25 mouse cellular contexts compared by ENCODE assay signal in the genomic region with DNA sequence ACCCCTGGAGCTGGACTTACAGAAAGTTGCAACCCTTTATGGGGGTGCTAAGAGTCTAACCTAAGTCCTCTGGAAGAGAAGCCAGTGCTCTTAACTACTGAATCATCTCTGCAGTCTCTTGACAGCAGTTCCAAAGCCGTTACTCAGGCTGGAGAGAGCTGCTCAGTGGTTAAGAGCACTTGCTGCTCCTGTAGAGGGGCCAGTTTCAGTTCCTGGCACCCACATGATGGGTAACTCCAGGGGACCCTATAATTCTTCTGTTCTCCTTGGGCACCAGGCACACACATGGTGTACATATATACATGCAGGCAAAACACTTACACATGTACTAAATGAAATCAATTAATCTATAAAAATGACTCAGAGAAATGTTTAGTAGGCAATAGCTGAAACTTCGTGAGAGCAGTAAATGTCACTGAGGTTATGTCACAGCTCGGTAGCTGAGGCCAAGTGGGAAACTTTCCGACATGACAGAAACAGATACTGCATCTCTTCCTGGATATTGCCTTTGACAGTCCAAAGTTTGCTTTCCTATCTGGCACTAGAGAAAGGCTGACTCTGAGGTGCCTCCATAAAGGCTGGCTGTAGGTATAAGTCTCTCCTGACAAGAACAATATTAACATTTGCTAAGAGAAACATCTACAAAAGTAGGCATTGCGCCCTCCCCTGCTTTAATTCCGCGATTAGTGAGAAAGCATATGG. TPM values are rescaled to one million over a fixed set of nuclear protein-coding genes. Genes with fewer than 3 reads are reported as not detected.
DNase-seq lines count a peak whose midpoint lies in the region; ATAC-seq lines count a peak whose summit lies in the region.
"Had no signal": no experiment of that assay in that cellular context is flagged by ENCODE, and none has a peak within 500 bp of the region (broad histone marks: within the 10 kb centered on the region; RNA-seq: fewer than 3 reads in every experiment).

No protein-coding gene starts in this region.

- H3K36me3 ChIP-seq in embryonic facial prominence, embryonic 15.5 days = no peaks in the 10 kb centered on the region
- H3K36me3 ChIP-seq in embryonic facial prominence, embryonic 10.5 days (replicated peaks) = no peaks in the 10 kb centered on the region
- no peaks in the 10 kb centered on the region for H3K36me3 ChIP-seq in liver, embryonic 16.5 days (ENCODE audit: control insufficient read depth, insufficient read depth)
- H3K36me3 ChIP-seq: hindbrain, embryonic 15.5 days; limb, embryonic 13.5 days had no signal

- H3K27me3 ChIP-seq in embryonic facial prominence, embryonic 15.5 days = no peaks in the 10 kb centered on the region
- H3K27me3 ChIP-seq in embryonic facial prominence, embryonic 10.5 days (replicated peaks; ENCODE audit: low read depth, poor library complexity, severe bottlenecking) = peaks cover 49% of the 10 kb centered on the region
- peaks cover 26% of the 10 kb centered on the region for H3K27me3 ChIP-seq in liver, embryonic 16.5 days (ENCODE audit: control insufficient read depth, insufficient read depth, low read depth, low read length)

- DNase-seq in embryonic facial prominence, embryonic 10.5 days (ENCODE audit: low spot score) = no peak
- DNase-seq in kidney, adult 9 months = peak; percentile 24
- no peak for DNase-seq in kidney, adult 18-20 months
- peak; percentile 70 for DNase-seq in A20 (ENCODE audit: low read depth, low spot score)
- DNase-seq in B cell, adult 2 months = no peak
- no peak for DNase-seq in layer of hippocampus, adult 18-20 months (ENCODE audit: low spot score in 2 of 2)
- DNase-seq: adrenal gland, adult 2 months; cerebellum, adult 9-11 months; gastrocnemius, postnatal 14 days; kidney, postnatal 4 days; right cerebral cortex, adult 18-20 months; thymus, postnatal 14 days had no signal

- WGBS in embryonic facial prominence, embryonic 15.5 days = 44% methylated on average over 7 of the region's 7 CpGs
- 58% methylated on average over 7 of the region's 7 CpGs for WGBS in embryonic facial prominence, embryonic 10.5 days
- 58% methylated on average over 7 of the region's 7 CpGs for WGBS in liver, embryonic 16.5 days (ENCODE audit: insufficient replicate concordance)

- no peak overlapping the region for H3K9ac ChIP-seq in embryonic facial prominence, embryonic 15.5 days
- H3K9ac ChIP-seq in liver, embryonic 16.5 days (ENCODE audit: low read depth, low read length) = no peak overlapping the region
- H3K9ac ChIP-seq: hindbrain, embryonic 15.5 days; limb, embryonic 13.5 days had no signal

- no peak overlapping the region for H3K27ac ChIP-seq in embryonic facial prominence, embryonic 15.5 days (replicated peaks)
- H3K27ac ChIP-seq in embryonic facial prominence, embryonic 10.5 days (replicated peaks) = no peak overlapping the region
- H3K27ac ChIP-seq in liver, embryonic 16.5 days (ENCODE audit: low read length) = no peak overlapping the region
- H3K27ac ChIP-seq: hindbrain, embryonic 15.5 days; limb, embryonic 13.5 days had no signal

- H3K4me2 ChIP-seq in embryonic facial prominence, embryonic 15.5 days (replicated peaks) = 0 out of 2 replicates have a peak overlapping the region, but pooled peaks have one; percentile 15
- H3K4me2 ChIP-seq in liver, embryonic 16.5 days (ENCODE audit: low read depth, low read length) = peak overlapping the region; percentile 73
- H3K4me2 ChIP-seq: hindbrain, embryonic 15.5 days had no signal

- H3K9me3 ChIP-seq in embryonic facial prominence, embryonic 15.5 days (replicated peaks) = no peaks in the 10 kb centered on the region
- no peaks in the 10 kb centered on the region for H3K9me3 ChIP-seq in embryonic facial prominence, embryonic 10.5 days
- H3K9me3 ChIP-seq in liver, embryonic 16.5 days (replicated peaks; ENCODE audit: control insufficient read depth, low read length) = no peaks in the 10 kb centered on the region
- H3K9me3 ChIP-seq: hindbrain, embryonic 15.5 days; limb, embryonic 13.5 days had no signal

- ATAC-seq in embryonic facial prominence, embryonic 15.5 days (ENCODE audit: insufficient number of reproducible peaks, low FRiP score, low TSS enrichment, low read depth) = no peak
- no peak for ATAC-seq in liver, embryonic 16.5 days (ENCODE audit: low read depth)
- ATAC-seq: lung, postnatal 0 days; midbrain, embryonic 16.5 days had no signal

- H3K4me3 ChIP-seq in embryonic facial prominence, embryonic 15.5 days (replicated peaks) = no peak overlapping the region
- H3K4me3 ChIP-seq in embryonic facial prominence, embryonic 10.5 days = no peak overlapping the region
- no peak overlapping the region for H3K4me3 ChIP-seq in liver, embryonic 16.5 days (ENCODE audit: low read depth, low read length)
- H3K4me3 ChIP-seq: hindbrain, embryonic 15.5 days; limb, embryonic 13.5 days; megakaryocyte, embryonic 14.5 days had no signal

- H3K4me1 ChIP-seq in embryonic facial prominence, embryonic 15.5 days = peaks cover 13% of the 10 kb centered on the region
- H3K4me1 ChIP-seq in embryonic facial prominence, embryonic 10.5 days = peaks cover 24% of the 10 kb centered on the region
- no peaks in the 10 kb centered on the region; the same call in 1 of the 2 replicates for H3K4me1 ChIP-seq in liver, embryonic 16.5 days (ENCODE audit: control insufficient read depth, low read depth, low read length)

RNA-seq across cellular contexts. Expression of gene Depdc7, which starts 2.3 kb away (rescaled TPM):
- 7.7 and 9.0 TPM in 2 replicates for polyA plus RNA-seq in embryonic facial prominence, embryonic 15.5 days (2015; fragmentation: Nextera tagmentation; extraction: Ambion mirVana)
- 2.5 and 2.8 TPM in 2 replicates for polyA plus RNA-seq in embryonic facial prominence, embryonic 10.5 days (2016; fragmentation: Nextera tagmentation; extraction: Ambion mirVana)
- polyA plus RNA-seq in liver, embryonic 16.5 days (2015; fragmentation: Nextera tagmentation; extraction: Ambion mirVana) = 13.0 and 14.0 TPM in 2 replicates
- 1 to 10 TPM; 2.8 to 3.9 TPM for total RNA-seq in layer of hippocampus, adult 18-20 months (2021)

RNA-seq across cellular contexts. Expression of gene Pin1rt1, which starts 24.2 kb away (rescaled TPM):
- polyA plus RNA-seq in embryonic facial prominence, embryonic 15.5 days (2015; fragmentation: Nextera tagmentation; extraction: Ambion mirVana) = 0.24 TPM in 1 of 2 replicates, not detected in the other
- 0.16 TPM in 1 of 2 replicates, not detected in the other for polyA plus RNA-seq in embryonic facial prominence, embryonic 10.5 days (2016; fragmentation: Nextera tagmentation; extraction: Ambion mirVana)
- polyA plus RNA-seq in liver, embryonic 16.5 days (2015; fragmentation: Nextera tagmentation; extraction: Ambion mirVana) = not detected in 2 replicates
- not detected for total RNA-seq in layer of hippocampus, adult 18-20 months (2021)
- total RNA-seq: adrenal gland, adult 2 months; gastrocnemius, postnatal 14 days; heart, postnatal 25 days; layer of hippocampus, postnatal 14 days; left cerebral cortex, postnatal 10 days had no signal
- polyA plus RNA-seq: adrenal gland, adult 2 months; embryonic facial prominence, embryonic 14.5 days; lung, postnatal 0 days; neural tube, embryonic 11.5 days; spleen, adult 2 months had no signal

RNA-seq across cellular contexts. Expression of gene Tcp11l1, which starts 28.4 kb away (rescaled TPM):
- 39.2 and 41.4 TPM in 2 replicates for polyA plus RNA-seq in embryonic facial prominence, embryonic 15.5 days (2015; fragmentation: Nextera tagmentation; extraction: Ambion mirVana)
- polyA plus RNA-seq in embryonic facial prominence, embryonic 10.5 days (2016; fragmentation: Nextera tagmentation; extraction: Ambion mirVana) = 48.5 and 52.2 TPM in 2 replicates
- polyA plus RNA-seq in liver, embryonic 16.5 days (2015; fragmentation: Nextera tagmentation; extraction: Ambion mirVana) = 4.3 and 4.6 TPM in 2 replicates
- 10 to 100 TPM; 31.8 to 33.9 TPM for total RNA-seq in layer of hippocampus, adult 18-20 months (2021)

Comparison
In these comparisons a context has a peak if more than half of its experiments do, and no peak if none do; other contexts are left out.
1. DNase-seq: peak in kidney, adult 9 months (single experiment) and A20 (single experiment); none in embryonic facial prominence, embryonic 10.5 days (single experiment), kidney, adult 18-20 months (single experiment), B cell, adult 2 months (0 of 2) and layer of hippocampus, adult 18-20 months (0 of 2).